Mouse (Mus musculus) kidney, postnatal 36 days (tissue): ENCODE data around the gene Laptm5.
A peak's percentile ranks its signal among the peaks of the same experiment; 100 is the strongest.

Source experiments
- DNase-seq, 2 experiments: peaks; one replicate each; pipeline ENCODE4 v3.0.0; 2021 to 2022; ENCODE audit warnings: mixed read lengths in 2 of 2

Gene Laptm5

DNA sequence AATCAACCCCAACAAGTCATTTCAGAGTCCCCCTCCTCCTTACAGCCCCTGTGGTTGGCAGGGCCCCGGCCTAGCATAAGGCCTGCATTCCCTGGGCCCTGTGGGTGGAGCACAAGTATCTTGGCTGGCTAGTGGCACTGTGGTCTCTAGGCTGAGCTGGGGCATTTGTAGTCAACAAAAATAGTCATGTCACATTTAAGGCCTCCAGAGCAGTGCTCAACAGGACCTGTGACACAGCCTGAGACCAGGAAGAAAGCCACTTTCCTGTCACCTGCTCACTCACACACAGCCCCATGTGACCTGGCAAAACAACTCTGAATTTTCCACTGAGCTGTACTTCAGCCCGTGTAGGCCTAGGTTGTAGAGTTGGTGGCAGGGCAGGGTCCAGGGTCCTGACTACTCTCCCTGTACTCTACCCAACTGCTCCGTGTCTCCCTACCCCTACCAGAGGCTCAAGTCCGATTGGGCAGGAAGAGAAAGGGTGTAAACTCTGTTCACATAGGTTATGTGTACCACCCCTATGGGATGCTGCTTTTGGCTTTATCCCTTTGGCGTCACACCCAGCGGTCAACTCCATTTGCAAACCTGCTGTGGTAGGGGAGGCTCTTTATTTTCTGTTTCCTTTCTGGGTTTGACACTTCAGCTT is 13.0 kb upstream of the Laptm5 start:
- DNase-seq: peak; percentile 53 to 62

- DNase-seq: no peak
Observed at GRCm38 (mm10) chr4:130900746-130901145, 12.2 kb upstream of the Laptm5 start.

DNA sequence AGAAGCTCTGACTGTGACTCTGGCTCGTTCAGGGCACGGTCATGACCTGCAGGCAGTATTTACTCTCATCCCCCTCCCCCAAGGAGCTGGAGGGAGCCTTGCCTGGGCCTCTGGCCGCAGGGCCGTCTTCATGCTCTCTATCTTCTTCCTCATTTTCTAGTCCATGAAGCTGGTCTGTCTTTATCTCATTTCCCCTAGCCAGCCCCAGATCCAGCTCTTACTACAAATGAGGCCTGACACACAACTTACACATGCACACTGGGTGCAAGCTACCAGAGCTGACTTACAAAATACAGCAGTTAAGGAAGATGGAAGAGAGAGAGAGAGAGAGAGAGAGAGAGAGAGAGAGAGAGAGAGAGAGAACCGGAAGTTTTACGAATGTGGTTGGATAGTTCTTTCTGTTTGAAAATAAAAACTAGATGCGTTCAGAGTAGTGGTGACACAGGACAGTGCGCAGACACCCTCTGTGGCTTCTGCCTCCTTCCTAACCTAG is 10.6 kb upstream of the Laptm5 start:
- no peak for DNase-seq

DNA sequence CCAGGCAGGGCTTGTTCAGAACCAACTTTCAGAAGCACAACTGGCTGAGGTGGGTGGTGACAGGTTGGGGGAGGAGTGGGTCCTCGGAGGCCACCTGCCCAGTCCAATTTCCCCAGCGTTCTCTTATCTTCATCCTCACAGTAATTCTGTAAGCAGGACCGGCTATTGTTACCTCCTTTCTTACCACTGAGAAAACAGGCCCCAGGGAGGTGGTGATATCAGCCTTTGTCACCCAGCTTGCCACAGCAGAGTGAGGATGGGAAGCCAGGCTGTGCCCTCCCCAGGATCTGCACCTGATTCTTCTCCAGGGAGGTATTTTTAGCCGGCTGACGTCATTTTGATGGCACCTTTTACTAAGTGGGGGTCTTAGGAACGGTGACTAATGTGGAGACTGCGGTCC is 7.9 kb upstream of the Laptm5 start:
- DNase-seq: no peak

DNA sequence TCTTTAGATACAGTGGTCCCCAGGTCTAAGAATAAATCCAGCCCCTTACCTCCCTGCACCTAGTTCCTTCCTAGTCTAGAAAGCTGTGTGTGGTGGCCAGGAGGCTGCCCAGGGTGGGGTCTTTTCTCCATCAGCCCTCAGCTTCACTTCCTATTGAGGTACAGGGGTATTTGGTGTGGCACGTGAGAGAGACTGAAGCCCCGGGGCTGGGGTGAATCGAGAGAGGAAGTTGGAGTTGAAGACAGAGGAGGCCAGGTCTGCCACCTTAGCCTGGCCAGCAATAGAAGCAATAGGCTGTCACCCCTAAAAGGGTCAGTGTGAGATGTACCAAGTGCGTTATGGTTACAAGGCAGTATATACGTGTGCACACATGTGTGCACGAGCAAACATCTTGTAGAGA is 7.0 kb upstream of the Laptm5 start:
- no peak for DNase-seq

DNA sequence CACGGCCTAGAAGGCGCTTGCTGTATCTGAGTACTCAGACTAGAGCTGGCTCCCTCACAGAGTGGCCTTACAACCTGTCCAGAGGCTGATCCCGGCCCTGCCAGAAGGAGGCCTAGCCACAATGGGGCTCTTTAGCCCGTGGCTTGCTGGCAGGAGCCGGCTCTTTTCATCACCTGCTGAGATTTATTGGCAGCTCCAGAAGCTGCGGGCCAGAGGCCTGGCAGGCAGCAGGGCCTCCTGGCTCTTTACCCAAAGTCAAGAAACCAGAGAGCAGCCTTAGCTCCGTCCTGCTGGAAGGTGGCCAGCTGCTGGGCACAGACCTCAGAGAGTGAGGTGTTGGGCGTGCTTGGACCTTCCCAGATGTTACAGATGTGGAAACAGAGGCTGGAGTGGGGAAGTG is 6.6 kb upstream of the Laptm5 start:
- DNase-seq: peak; percentile 39 to 65

- no peak for DNase-seq
Observed at GRCm38 (mm10) chr4:130907200-130908069, 5.5 kb upstream of the Laptm5 start.

DNA sequence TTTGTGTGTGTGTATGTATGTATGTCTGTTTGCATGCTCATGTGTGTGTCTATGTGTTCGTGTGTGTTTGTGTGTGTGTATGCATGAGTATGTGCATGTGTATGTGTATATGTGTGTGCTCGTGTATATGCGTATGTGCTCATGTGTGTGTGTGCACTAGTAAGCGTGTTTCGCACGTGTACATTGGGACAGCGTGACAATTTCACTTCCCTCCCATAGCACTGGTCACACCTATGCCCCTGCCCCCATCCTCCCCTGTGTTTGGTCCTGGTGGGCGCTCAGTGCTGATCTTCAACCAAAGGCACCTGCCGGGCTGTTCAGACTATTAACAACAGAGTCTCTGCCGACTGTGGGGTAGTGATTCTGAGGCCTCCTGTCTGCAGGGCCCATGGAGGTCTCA is 4.8 kb upstream of the Laptm5 start:
- no peak for DNase-seq

GRCm38 (mm10) chr4:130909167-130909874 is 3.6 kb upstream of the Laptm5 start:
- DNase-seq: no peak

DNA sequence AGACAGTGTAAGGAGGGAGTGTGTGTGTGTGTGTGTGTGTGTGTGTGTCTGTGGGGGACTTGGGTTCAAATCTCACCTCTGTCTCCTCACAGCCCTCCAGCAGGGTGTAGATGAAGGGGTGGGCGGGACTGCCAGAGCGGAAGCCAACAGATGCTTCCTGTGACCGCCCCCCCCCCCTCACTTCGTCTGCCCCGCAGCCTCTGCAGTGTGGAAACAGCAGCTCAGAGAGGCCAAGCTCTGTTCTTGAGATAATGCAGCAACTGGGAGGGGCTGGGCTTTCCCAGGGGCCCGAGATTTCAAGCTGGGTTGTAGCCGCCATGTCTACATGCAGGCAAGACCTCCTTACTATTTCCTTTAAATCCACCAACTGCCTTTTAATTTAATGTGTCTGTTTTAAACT is 2.3 kb upstream of the Laptm5 start:
- DNase-seq: no peak

DNA sequence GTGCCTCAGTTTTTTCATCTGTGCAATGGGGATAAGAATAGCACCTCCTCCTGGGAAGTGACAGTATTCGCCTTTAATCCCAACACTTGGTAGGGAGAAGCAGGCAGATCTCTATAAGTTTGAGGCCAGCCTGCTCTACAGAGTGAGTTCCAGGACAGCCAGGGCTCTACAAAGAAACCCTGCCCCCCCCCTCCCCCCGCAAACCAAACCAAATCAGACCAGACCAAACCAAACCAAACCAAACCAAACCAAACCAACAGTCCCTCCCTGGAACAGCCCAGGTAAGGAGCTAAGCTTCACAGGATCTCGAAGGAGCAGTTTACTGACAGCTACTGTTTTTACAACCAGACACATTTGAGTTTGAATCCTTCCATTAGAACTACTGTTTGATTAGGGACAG is 299 bp upstream of the Laptm5 start:
- DNase-seq: no peak

GRCm38 (mm10) chr4:130913511-130913910 is 586 bp downstream of the Laptm5 start:
- no peak for DNase-seq

GRCm38 (mm10) chr4:130914011-130914410 is 1.1 kb downstream of the Laptm5 start:
- peak; percentile 5 to 14 for DNase-seq

DNA sequence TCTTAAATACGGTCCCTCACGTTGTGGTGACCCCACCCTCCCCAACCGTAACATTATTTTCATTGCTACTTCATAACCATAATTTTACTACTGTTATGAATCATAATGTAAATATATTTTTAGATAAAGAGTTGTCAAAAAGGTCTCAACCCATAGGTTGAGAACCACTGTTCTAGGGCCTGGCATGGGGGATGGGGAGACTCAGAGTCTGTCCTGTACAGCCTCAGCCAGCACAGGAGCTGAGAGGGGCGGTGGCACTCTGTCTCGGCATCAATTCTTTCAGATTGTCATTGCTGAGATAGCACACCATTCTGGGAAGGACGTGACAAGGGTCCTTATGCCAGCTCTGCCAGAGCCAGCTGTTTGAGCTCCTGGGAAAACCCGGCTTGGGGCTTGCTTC is 1.6 kb downstream of the Laptm5 start:
- DNase-seq: no peak

GRCm38 (mm10) chr4:130915006-130915667 is 2.2 kb downstream of the Laptm5 start:
- DNase-seq: no peak

- no peak for DNase-seq
Observed at GRCm38 (mm10) chr4:130915668-130916035, 2.7 kb downstream of the Laptm5 start.

- DNase-seq: no peak
Observed at GRCm38 (mm10) chr4:130916639-130917038, 3.7 kb downstream of the Laptm5 start.

GRCm38 (mm10) chr4:130917564-130917963 is 4.6 kb downstream of the Laptm5 start:
- DNase-seq: no peak

DNA sequence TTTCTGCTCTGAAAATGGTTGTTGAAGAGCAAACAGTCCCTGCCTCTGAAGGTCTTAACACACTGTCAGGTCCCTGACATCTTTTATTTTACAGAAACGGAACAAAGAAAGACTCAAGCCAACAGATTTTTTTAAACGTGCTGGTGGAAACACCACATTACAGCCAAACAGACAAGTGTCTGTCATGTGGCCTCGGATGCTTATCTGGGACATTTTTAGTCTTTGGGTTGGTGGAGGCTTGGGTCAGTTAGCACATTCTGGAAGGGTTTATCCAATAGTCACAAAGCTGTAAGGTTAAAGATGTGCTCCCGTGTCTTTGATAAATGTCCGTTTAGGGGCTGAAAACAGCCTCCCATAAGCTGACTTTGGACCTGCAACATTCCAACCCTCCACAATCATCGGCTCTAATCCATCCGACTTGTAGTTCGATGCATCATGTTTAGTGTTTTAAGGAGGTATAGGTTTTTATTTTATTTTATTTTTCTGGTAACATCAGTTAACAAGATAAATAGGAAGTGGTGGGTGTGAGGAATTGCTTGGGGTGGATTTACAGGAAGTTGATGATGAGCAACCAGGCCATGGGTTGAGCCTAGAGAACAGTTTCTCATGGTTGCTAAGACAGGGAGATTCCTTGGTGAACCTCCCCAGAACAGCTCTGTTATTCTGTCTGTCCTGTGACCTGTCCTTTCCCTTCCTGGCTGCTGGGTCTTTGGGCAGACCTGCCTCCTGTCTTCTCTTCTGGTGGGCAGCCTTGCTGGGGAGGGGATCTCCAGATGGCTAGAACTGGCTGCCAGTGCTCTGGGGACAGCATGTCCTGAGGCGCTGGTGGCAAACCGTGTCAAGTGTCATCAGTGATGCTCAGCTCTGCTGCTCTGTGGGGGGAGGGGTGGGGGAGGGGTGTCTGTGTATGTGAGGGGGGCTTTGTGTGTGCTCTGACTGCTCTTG is 6.2 kb downstream of the Laptm5 start:
- no peak for DNase-seq

GRCm38 (mm10) chr4:130919750-130920356 is 6.9 kb downstream of the Laptm5 start:
- no peak for DNase-seq

DNA sequence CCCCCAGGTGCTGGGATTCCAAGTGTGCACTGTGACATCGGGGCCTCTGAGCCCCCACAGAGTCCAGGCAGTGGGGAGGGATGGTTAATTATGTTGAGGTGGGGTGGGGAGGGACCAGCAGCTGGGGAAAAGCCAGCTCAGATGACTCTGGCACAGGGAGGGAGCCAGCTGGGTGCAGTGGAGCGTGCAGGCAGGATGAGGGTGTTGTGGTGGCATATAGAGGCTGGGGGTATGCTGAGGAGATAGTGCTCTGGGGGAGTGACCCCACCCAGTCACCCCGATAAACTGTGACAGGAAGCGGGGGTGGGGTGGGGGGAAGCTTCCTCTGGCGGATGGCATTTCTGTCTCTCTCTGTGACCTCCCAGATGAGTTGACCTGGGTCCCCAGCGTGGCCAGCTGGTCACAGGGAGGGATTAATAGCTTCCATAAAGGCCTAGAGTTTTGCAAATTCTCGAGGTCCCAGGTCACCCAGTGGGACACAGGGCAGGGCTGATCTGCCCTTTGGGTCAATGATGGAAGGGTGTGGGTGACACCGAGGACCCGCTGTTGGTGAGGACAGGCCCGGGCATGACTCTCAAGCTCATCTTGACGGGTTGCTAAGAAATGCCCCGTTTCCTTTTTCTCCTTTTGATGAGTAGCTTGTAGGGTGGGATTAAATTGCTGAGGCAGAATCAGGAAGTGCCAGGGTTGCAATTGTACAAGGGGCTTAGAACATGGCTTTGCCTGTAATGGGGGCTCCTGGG is 8.2 kb downstream of the Laptm5 start:
- DNase-seq: no peak
